Mouse (Mus musculus): Measurements from ENCODE around the gene Nfkbil1. TPM values are rescaled to one million over a fixed set of nuclear protein-coding genes. Genes with fewer than 3 reads are reported as not detected.

The Nfkbil1 gene
- polyA plus RNA-seq, 1 experiment from 2014 or later, result 4.1 TPM

DNA sequence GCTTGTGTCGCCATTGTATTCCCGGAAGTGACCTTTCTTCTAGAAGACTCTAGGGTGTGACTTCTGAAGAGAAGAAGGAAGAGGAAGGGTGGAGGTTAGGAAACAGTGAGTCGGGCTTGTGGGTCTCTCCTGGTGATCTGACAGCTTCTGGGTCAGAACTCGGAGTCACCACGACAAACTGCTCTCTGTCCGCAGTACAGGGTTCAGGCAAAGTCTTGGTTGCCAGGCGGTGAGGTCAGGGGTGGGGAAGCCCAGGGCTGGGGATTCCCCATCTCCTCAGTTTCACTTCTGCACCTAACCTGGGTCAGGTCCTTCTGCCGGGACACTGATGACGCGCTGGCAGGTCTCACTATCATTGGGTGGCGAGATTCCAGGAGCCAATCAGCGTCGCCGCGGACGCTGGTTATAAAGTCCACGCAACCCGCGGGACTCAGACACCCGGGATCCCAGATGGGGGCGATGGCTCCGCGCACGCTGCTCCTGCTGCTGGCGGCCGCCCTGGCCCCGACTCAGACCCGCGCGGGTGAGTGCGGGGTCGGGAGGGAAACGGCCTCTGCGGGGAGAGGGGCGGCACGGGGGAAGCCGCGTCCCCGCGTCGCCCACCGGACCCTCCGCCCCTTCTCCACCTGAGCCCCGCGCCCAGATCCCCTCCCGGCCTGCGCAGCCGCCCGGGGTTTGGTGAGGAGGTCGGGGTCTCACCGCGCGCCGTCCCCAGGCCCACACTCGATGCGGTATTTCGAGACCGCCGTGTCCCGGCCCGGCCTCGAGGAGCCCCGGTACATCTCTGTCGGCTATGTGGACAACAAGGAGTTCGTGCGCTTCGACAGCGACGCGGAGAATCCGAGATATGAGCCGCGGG is 27.3 kb upstream of the Nfkbil1 start, which contains the start of gene H2-D1:
TSS of gene H2-D1 (plus strand) at position 67 of the 859 bp plus-strand sequence.
- TF ChIP-seq EP300 (IDR thresholded peaks at IDR 0.05; ENCODE audit: low read depth), result no peak
- no peak for TF ChIP-seq CTCF (IDR thresholded peaks at IDR 0.05; ENCODE audit: low read depth)
- H3K36me3 ChIP-seq (replicated peaks; ENCODE audit: insufficient read depth, low read length), result 0 out of 2 replicates have a peak, but pooled peaks cover 5% of the 10 kb centered on the region
- H3K9me3 ChIP-seq (ENCODE audit: low read length), result no peaks in the 10 kb centered on the region
- peak within 1 kb of the TSS; percentile 95 for H3K9ac ChIP-seq (replicated peaks)
- WGBS (ENCODE audit: insufficient replicate concordance), result 2% methylated on average over 72 of the region's 73 CpGs
- peaks cover 21% of the 10 kb centered on the region for H3K4me1 ChIP-seq (ENCODE audit: insufficient read depth)
- peak within 1 kb of the TSS; percentile 98 for H3K4me2 ChIP-seq (ENCODE audit: low read depth, low read length)
- H3K4me3 ChIP-seq (ENCODE audit: low read depth, low read length), result peak within 1 kb of the TSS; percentile 95
- H3K27ac ChIP-seq (ENCODE audit: low read depth), result peak within 1 kb of the TSS; percentile 85
- DNase-seq (peak; percentile 96), ATAC-seq (peak; percentile 88)
- no peaks in the 10 kb centered on the region for H3K27me3 ChIP-seq (ENCODE audit: insufficient read depth, low read length)

DNA sequence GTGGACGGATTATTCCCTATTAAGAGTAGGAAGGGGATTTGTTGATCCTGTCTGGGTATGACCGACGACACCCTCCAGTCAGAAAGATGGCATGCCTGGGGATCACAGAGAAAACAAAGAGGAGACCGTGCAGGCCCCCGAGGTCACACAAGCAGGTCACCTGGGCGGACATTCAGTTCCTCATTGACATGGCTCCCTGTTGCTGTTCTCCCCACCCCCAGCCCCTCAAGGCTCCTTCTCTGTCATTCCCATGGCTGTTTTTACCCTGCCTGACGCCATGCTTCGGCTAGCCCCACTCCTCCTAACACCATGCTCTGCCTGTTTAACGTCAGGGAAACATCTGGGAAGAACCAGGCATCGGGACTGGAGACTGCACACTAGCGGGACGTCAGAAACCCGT is 26.1 kb upstream of the Nfkbil1 start:
- Histone ChIP-seq H3K27me3 (ENCODE audit: insufficient read depth, low read length) (no peaks in the 10 kb centered on the region), H3K4me3 (ENCODE audit: low read depth, low read length) (no peak overlapping the region), H3K4me2 (ENCODE audit: low read depth, low read length) (no peak overlapping the region), H3K27ac (ENCODE audit: low read depth) (no peak overlapping the region), H3K9me3 (ENCODE audit: low read length) (no peaks in the 10 kb centered on the region), H3K9ac (replicated peaks) (no peak overlapping the region), H3K36me3 (replicated peaks; ENCODE audit: insufficient read depth, low read length) (0 out of 2 replicates have a peak, but pooled peaks cover 5% of the 10 kb centered on the region), H3K4me1 (ENCODE audit: insufficient read depth) (peaks cover 23% of the 10 kb centered on the region)
- TF ChIP-seq CTCF (IDR thresholded peaks at IDR 0.05; ENCODE audit: low read depth), result no peak
- TF ChIP-seq EP300 (IDR thresholded peaks at IDR 0.05; ENCODE audit: low read depth), result no peak
- no peak for ATAC-seq
- 83% methylated on average over 13 of the region's 13 CpGs for WGBS (ENCODE audit: insufficient replicate concordance)
- DNase-seq, result no peak

DNA sequence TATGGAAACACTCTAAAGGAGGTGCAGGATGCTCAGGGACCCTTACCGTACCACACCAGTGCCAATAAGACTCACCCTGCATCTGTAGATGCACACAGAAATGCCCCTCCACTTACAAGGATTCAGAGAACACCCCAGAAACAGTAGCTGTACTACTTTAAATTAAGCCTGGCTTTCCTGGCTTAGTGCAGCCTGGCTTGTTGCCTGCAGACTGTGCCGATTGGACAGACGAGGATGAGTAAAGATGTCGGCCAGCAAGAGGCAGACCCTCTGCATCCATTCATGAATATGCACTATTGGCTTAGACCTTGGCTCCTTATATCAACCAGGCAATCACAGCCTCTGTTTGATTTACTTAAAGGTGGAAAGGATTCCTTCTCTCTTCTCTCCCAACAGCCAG is 24.0 kb upstream of the Nfkbil1 start:
- DNase-seq, result no peak
- TF ChIP-seq EP300 (IDR thresholded peaks at IDR 0.05; ENCODE audit: low read depth) (no peak), CTCF (IDR thresholded peaks at IDR 0.05; ENCODE audit: low read depth) (no peak)
- H3K27ac ChIP-seq (ENCODE audit: low read depth), result peak overlapping the region; percentile 81
- H3K27me3 ChIP-seq (ENCODE audit: insufficient read depth, low read length), result no peaks in the 10 kb centered on the region
- no peak for ATAC-seq
- no peak overlapping the region; the same call in 1 of the 2 replicates for H3K9ac ChIP-seq (replicated peaks)
- H3K9me3 ChIP-seq (ENCODE audit: low read length), result no peaks in the 10 kb centered on the region
- H3K4me2 ChIP-seq (ENCODE audit: low read depth, low read length), result peak overlapping the region; percentile 38; the same call in 1 of the 2 replicates
- H3K4me3 ChIP-seq (ENCODE audit: low read depth, low read length), result no peak overlapping the region
- H3K36me3 ChIP-seq (replicated peaks; ENCODE audit: insufficient read depth, low read length), result no peaks in the 10 kb centered on the region
- peaks cover 23% of the 10 kb centered on the region for H3K4me1 ChIP-seq (ENCODE audit: insufficient read depth)
- WGBS (ENCODE audit: insufficient replicate concordance), result 77% methylated on average over 4 of the region's 4 CpGs

- H3K27ac ChIP-seq (ENCODE audit: low read depth), result peak overlapping the region; percentile 92
- TF ChIP-seq EP300 (IDR thresholded peaks at IDR 0.05; ENCODE audit: low read depth) (no peak), CTCF (IDR thresholded peaks at IDR 0.05; ENCODE audit: low read depth) (peak; percentile 53)
- ATAC-seq (no peak), DNase-seq (peak; percentile 74)
- peak overlapping the region; percentile 57; the same call in 1 of the 2 replicates for H3K4me3 ChIP-seq (ENCODE audit: low read depth, low read length)
- 31% methylated on average over 13 of the region's 14 CpGs for WGBS (ENCODE audit: insufficient replicate concordance)
- H3K4me1 ChIP-seq (ENCODE audit: insufficient read depth), result peaks cover 18% of the 10 kb centered on the region
- no peaks in the 10 kb centered on the region for H3K9me3 ChIP-seq (ENCODE audit: low read length)
- H3K36me3 ChIP-seq (replicated peaks; ENCODE audit: insufficient read depth, low read length), result peaks cover 4% of the 10 kb centered on the region
- H3K4me2 ChIP-seq (ENCODE audit: low read depth, low read length), result peak overlapping the region; percentile 86; the same call in 1 of the 2 replicates
- no peak overlapping the region; the same call in 1 of the 2 replicates for H3K9ac ChIP-seq (replicated peaks)
- no peaks in the 10 kb centered on the region for H3K27me3 ChIP-seq (ENCODE audit: insufficient read depth, low read length)
Observed at GRCm38 (mm10) chr17:35258492-35259478, 23.2 kb upstream of the Nfkbil1 start.

GRCm38 (mm10) chr17:35257824-35258491 is 22.4 kb upstream of the Nfkbil1 start:
- peak; percentile 93 for DNase-seq
- H3K4me2 ChIP-seq (ENCODE audit: low read depth, low read length), result peak overlapping the region; percentile 86
- H3K9me3 ChIP-seq (ENCODE audit: low read length), result no peaks in the 10 kb centered on the region
- TF ChIP-seq EP300 (IDR thresholded peaks at IDR 0.05; ENCODE audit: low read depth), result 0 out of 2 replicates have a peak, but pooled peaks have one; percentile 63
- peak; percentile 96 for TF ChIP-seq CTCF (IDR thresholded peaks at IDR 0.05; ENCODE audit: low read depth)
- 7% methylated on average over 17 of the region's 17 CpGs for WGBS (ENCODE audit: insufficient replicate concordance)
- H3K4me1 ChIP-seq (ENCODE audit: insufficient read depth), result peaks cover 18% of the 10 kb centered on the region
- H3K27ac ChIP-seq (ENCODE audit: low read depth), result peak overlapping the region; percentile 92
- H3K27me3 ChIP-seq (ENCODE audit: insufficient read depth, low read length), result no peaks in the 10 kb centered on the region
- H3K36me3 ChIP-seq (replicated peaks; ENCODE audit: insufficient read depth, low read length), result peaks cover 12% of the 10 kb centered on the region
- H3K4me3 ChIP-seq (ENCODE audit: low read depth, low read length), result peak overlapping the region; percentile 57
- H3K9ac ChIP-seq (replicated peaks), result peak overlapping the region; percentile 80
- ATAC-seq, result peak; percentile 34

Measured in liver, postnatal 0 days (tissue).